Comparison of ENCODE assay signal across 19 mouse cellular contexts in genomic region chr13:76918321-76918720, GRCm38 (mm10).
A peak's percentile ranks its signal among the peaks of the same experiment; 100 is the strongest.
DNase-seq lines count a peak whose midpoint lies in the region; ATAC-seq and TF ChIP-seq lines count a peak whose summit lies in the region.
"Had no signal": no experiment of that assay in that cellular context is flagged by ENCODE, and none has a peak within 500 bp of the region (broad histone marks: within the 10 kb centered on the region; RNA-seq: fewer than 3 reads in every experiment).

No protein-coding gene starts in this region.

- H3K27me3 ChIP-seq in forebrain, postnatal 0 days (ENCODE audit: insufficient read depth, low read length): no peaks in the 10 kb centered on the region
- no peaks in the 10 kb centered on the region for H3K27me3 ChIP-seq in forebrain, embryonic 15.5 days
- H3K27me3 ChIP-seq in midbrain, embryonic 14.5 days (ENCODE audit: control insufficient read depth, insufficient read depth, low read length): no peaks in the 10 kb centered on the region
- H3K27me3 ChIP-seq in midbrain, embryonic 11.5 days (ENCODE audit: control insufficient read depth, insufficient read depth, low read length): no peaks in the 10 kb centered on the region
- no peaks in the 10 kb centered on the region for H3K27me3 ChIP-seq in MEL (ENCODE audit: control insufficient read depth in 1 of 2, insufficient read depth in 2 of 2, low read length in 2 of 2)
- H3K27me3 ChIP-seq: forebrain, embryonic 13.5 days; heart, embryonic 13.5 days had no signal

- no peak for TF ChIP-seq POLR2A in MEL (IDR thresholded peaks at IDR 0.05; ENCODE audit: control insufficient read depth in 1 of 2, insufficient read depth in 1 of 2, low read depth in 1 of 2, low read length in 2 of 2, poor library complexity in 1 of 2)

- H3K27ac ChIP-seq in forebrain, postnatal 0 days (ENCODE audit: low read depth, low read length): no peak overlapping the region
- no peak overlapping the region for H3K27ac ChIP-seq in forebrain, embryonic 15.5 days (replicated peaks)
- H3K27ac ChIP-seq in midbrain, embryonic 14.5 days (replicated peaks; ENCODE audit: low read depth, low read length): no peak overlapping the region
- H3K27ac ChIP-seq in midbrain, embryonic 11.5 days (ENCODE audit: low read depth, low read length): no peak overlapping the region
- no peak overlapping the region for H3K27ac ChIP-seq in MEL (ENCODE audit: control insufficient read depth, low read depth, low read length)
- H3K27ac ChIP-seq: embryonic facial prominence, embryonic 10.5 days; forebrain, embryonic 13.5 days; heart, embryonic 13.5 days had no signal

- ATAC-seq in forebrain, postnatal 0 days: no peak
- ATAC-seq in forebrain, embryonic 15.5 days (replicated peaks): no peak
- no peak for ATAC-seq in midbrain, embryonic 14.5 days (ENCODE audit: low FRiP score, low TSS enrichment)
- no peak for ATAC-seq in midbrain, embryonic 11.5 days (ENCODE audit: low FRiP score)
- ATAC-seq: forebrain, embryonic 13.5 days; hindbrain, embryonic 16.5 days had no signal

- no peaks in the 10 kb centered on the region for H3K4me1 ChIP-seq in forebrain, postnatal 0 days (ENCODE audit: insufficient read depth)
- no peaks in the 10 kb centered on the region for H3K4me1 ChIP-seq in forebrain, embryonic 15.5 days
- H3K4me1 ChIP-seq in midbrain, embryonic 14.5 days (ENCODE audit: control insufficient read depth, insufficient read depth, low read length): no peaks in the 10 kb centered on the region
- no peaks in the 10 kb centered on the region for H3K4me1 ChIP-seq in midbrain, embryonic 11.5 days (ENCODE audit: control insufficient read depth, insufficient read depth, low read length)
- H3K4me1 ChIP-seq in MEL (ENCODE audit: control insufficient read depth in 1 of 2, insufficient read depth in 2 of 2, low read length in 2 of 2): no peaks in the 10 kb centered on the region
- H3K4me1 ChIP-seq: forebrain, embryonic 13.5 days; heart, embryonic 13.5 days had no signal

- no peaks in the 10 kb centered on the region for H3K36me3 ChIP-seq in forebrain, postnatal 0 days (ENCODE audit: insufficient read depth)
- no peaks in the 10 kb centered on the region for H3K36me3 ChIP-seq in forebrain, embryonic 15.5 days
- no peaks in the 10 kb centered on the region for H3K36me3 ChIP-seq in midbrain, embryonic 14.5 days (ENCODE audit: control insufficient read depth, insufficient read depth, low read length)
- no peaks in the 10 kb centered on the region for H3K36me3 ChIP-seq in midbrain, embryonic 11.5 days (ENCODE audit: control insufficient read depth, insufficient read depth, low read length)
- H3K36me3 ChIP-seq in MEL (ENCODE audit: control insufficient read depth in 1 of 2, insufficient read depth in 2 of 2, low read length in 2 of 2): no peaks in the 10 kb centered on the region
- H3K36me3 ChIP-seq: embryonic facial prominence, embryonic 10.5 days; G1E; heart, embryonic 13.5 days had no signal

- H3K9ac ChIP-seq in forebrain, postnatal 0 days: no peak overlapping the region
- H3K9ac ChIP-seq in forebrain, embryonic 15.5 days (replicated peaks): no peak overlapping the region
- H3K9ac ChIP-seq in midbrain, embryonic 14.5 days (replicated peaks; ENCODE audit: low read length): no peak overlapping the region
- no peak overlapping the region for H3K9ac ChIP-seq in midbrain, embryonic 11.5 days (ENCODE audit: low read length)
- H3K9ac ChIP-seq in MEL (ENCODE audit: control insufficient read depth, low read depth, low read length, poor library complexity, severe bottlenecking): no peak overlapping the region
- H3K9ac ChIP-seq: forebrain, embryonic 13.5 days; heart, embryonic 13.5 days had no signal

- TF ChIP-seq CTCF in forebrain, postnatal 0 days (IDR thresholded peaks at IDR 0.05; ENCODE audit: low read depth): 0 out of 2 replicates have a peak, but pooled peaks have one; percentile 3
- TF ChIP-seq CTCF in MEL (IDR thresholded peaks at IDR 0.05 in 2 of 3, conservative IDR thresholded peaks at IDR 0.05 in 1 of 3; ENCODE audit: control insufficient read depth in 1 of 3, insufficient read depth in 1 of 3, low read depth in 2 of 3, low read length in 3 of 3, poor library complexity in 1 of 3, severe bottlenecking in 1 of 3): peak in 1 of 3 experiments; percentile 9; a peak in 1 of 6 replicates

- no peak overlapping the region for H3K4me3 ChIP-seq in forebrain, postnatal 0 days (ENCODE audit: low read depth, low read length)
- no peak overlapping the region for H3K4me3 ChIP-seq in forebrain, embryonic 15.5 days
- H3K4me3 ChIP-seq in midbrain, embryonic 14.5 days (replicated peaks; ENCODE audit: low read depth, low read length): no peak overlapping the region
- H3K4me3 ChIP-seq in midbrain, embryonic 11.5 days (ENCODE audit: low read depth, low read length): no peak overlapping the region
- H3K4me3 ChIP-seq in MEL (ENCODE audit: control insufficient read depth in 1 of 2, insufficient read depth in 1 of 2, low read depth in 2 of 2, low read length in 2 of 2): no peak overlapping the region
- H3K4me3 ChIP-seq: embryonic facial prominence, embryonic 10.5 days; forebrain, embryonic 13.5 days; heart, embryonic 13.5 days had no signal

- TF ChIP-seq EP300 in MEL (IDR thresholded peaks at IDR 0.05; ENCODE audit: low read depth in 1 of 2, low read length in 2 of 2): no peak

- no peaks in the 10 kb centered on the region for H3K79me2 ChIP-seq in MEL (ENCODE audit: control insufficient read depth, insufficient read depth, low read length, poor library complexity)

- 94% methylated on average over 1 of the region's 1 CpGs for WGBS in forebrain, postnatal 0 days
- WGBS in forebrain, embryonic 15.5 days: 94% methylated on average over 1 of the region's 1 CpGs
- WGBS in midbrain, embryonic 14.5 days: 92% methylated on average over 1 of the region's 1 CpGs
- 92% methylated on average over 1 of the region's 1 CpGs for WGBS in midbrain, embryonic 11.5 days

- H3K9me3 ChIP-seq in forebrain, postnatal 0 days (ENCODE audit: low read length): no peaks in the 10 kb centered on the region
- H3K9me3 ChIP-seq in forebrain, embryonic 15.5 days: no peaks in the 10 kb centered on the region
- H3K9me3 ChIP-seq in midbrain, embryonic 14.5 days (ENCODE audit: control insufficient read depth, low read length): no peaks in the 10 kb centered on the region
- no peaks in the 10 kb centered on the region for H3K9me3 ChIP-seq in midbrain, embryonic 11.5 days (ENCODE audit: control insufficient read depth, low read length)
- H3K9me3 ChIP-seq in MEL (replicated peaks; ENCODE audit: insufficient read depth, low read length): no peaks in the 10 kb centered on the region
- H3K9me3 ChIP-seq: embryonic facial prominence, embryonic 10.5 days; forebrain, embryonic 13.5 days; G1E; heart, embryonic 13.5 days had no signal

- TF ChIP-seq RAD21 in MEL (IDR thresholded peaks at IDR 0.05; ENCODE audit: low read depth, low read length): peak; percentile 44

- H3K4me2 ChIP-seq in forebrain, postnatal 0 days (ENCODE audit: low read depth): no peak overlapping the region
- H3K4me2 ChIP-seq in forebrain, embryonic 15.5 days (replicated peaks): no peak overlapping the region
- no peak overlapping the region for H3K4me2 ChIP-seq in midbrain, embryonic 14.5 days (ENCODE audit: low read length)
- H3K4me2 ChIP-seq in midbrain, embryonic 11.5 days: no peak overlapping the region
- H3K4me2 ChIP-seq: forebrain, embryonic 13.5 days; heart, embryonic 13.5 days had no signal

- DNase-seq in forebrain, postnatal 0 days: no peak
- peak; percentile 11 for DNase-seq in midbrain, embryonic 14.5 days
- no peak for DNase-seq in midbrain, embryonic 11.5 days (ENCODE audit: low spot score, missing footprints)
- DNase-seq in MEL (ENCODE audit: low read depth, low spot score): no peak
- DNase-seq in MN1 (ENCODE audit: low spot score): no peak
- DNase-seq in ovary, postnatal 10 days (ENCODE audit: low spot score): no peak
- DNase-seq: adrenal gland, adult 8-10 months; adrenal gland, postnatal 36 days; cerebellum, adult 2 months; cerebellum, postnatal 10 days; gastrocnemius, postnatal 36 days; heart, adult 11 months; heart, postnatal 36 days had no signal

TF ChIP-seq in MEL, 35 proteins besides CTCF, POLR2A, EP300 and RAD21:
- TF ChIP-seq ETS1 (IDR thresholded peaks at IDR 0.05; ENCODE audit: low read depth, low read length) (no peak), SMC3 (IDR thresholded peaks at IDR 0.05; ENCODE audit: low read depth, low read length) (0 out of 2 replicates have a peak, but pooled peaks have one; percentile 22), ZNF384 (IDR thresholded peaks at IDR 0.05; ENCODE audit: low read depth, low read length) (peak; percentile 80)
